Mouse (Mus musculus) liver, adult 2 months (tissue): ENCODE results near the gene Hmces. TPM values are rescaled to one million over a fixed set of nuclear protein-coding genes. Genes with fewer than 3 reads are reported as not detected.
"Not testable (repeated sequence)": the region's sequence is repeated elsewhere in the genome, so short reads cannot be mapped to it uniquely, and the experiment has no call there.

Source experiments
- DNase-seq: peaks from one replicate; pipeline ENCODE4 v3.0.0-alpha.2; 2011; ENCODE audit warnings: low read depth, low spot score; ENCODE audit errors: extremely low read depth
- H3K27ac ChIP-seq: fragments of 200-500 bp; replicated peaks from 2 replicates; pipeline ENCODE4 v1.5.1; 2012; ENCODE audit warnings: low read depth, mild to moderate bottlenecking, control low read depth, inconsistent platforms, low read length; ENCODE audit not compliant: insufficient read depth
- H3K27me3 ChIP-seq: fragments of 200-500 bp; 2 replicates; pipeline ENCODE4 v1.6.1; 2012; ENCODE audit warnings: mild to moderate bottlenecking, moderate library complexity, low read length, inconsistent platforms; ENCODE audit not compliant: control insufficient read depth, insufficient read depth
- H3K36me3 ChIP-seq: fragments of 200-500 bp; 2 replicates; pipeline ENCODE4 v1.6.1; 2012; ENCODE audit warnings: low read length, inconsistent platforms; ENCODE audit not compliant: control insufficient read depth, insufficient read depth
- H3K4me1 ChIP-seq: fragments of 200-500 bp; 2 replicates; pipeline ENCODE4 v1.6.1; 2011; ENCODE audit warnings: low read length; ENCODE audit not compliant: control insufficient read depth, insufficient read depth
- H3K4me3 ChIP-seq: fragments of 200-500 bp; 2 replicates; pipeline ENCODE4 v1.5.1; 2011; ENCODE audit warnings: low read depth, mild to moderate bottlenecking, control low read depth, low read length, moderate library complexity; ENCODE audit not compliant: insufficient read depth
- H3K79me2 ChIP-seq: fragments of 200-500 bp; 2 replicates; pipeline ENCODE4 v1.6.1; 2012; ENCODE audit warnings: inconsistent platforms, mild to moderate bottlenecking, low read length, moderate library complexity; ENCODE audit not compliant: control insufficient read depth, insufficient read depth
- H3K9ac ChIP-seq: fragments of 200-500 bp; 2 replicates; pipeline ENCODE4 v1.6.1; 2012; ENCODE audit warnings: low read depth, mild to moderate bottlenecking, control low read depth, inconsistent platforms, low read length
- CTCF ChIP-seq: fragments of 200-500 bp; IDR thresholded peaks from 2 replicates; pipeline ENCODE4 v1.5.1; 2011; ENCODE audit warnings: low read depth, low read length, control low read depth
- POLR2A ChIP-seq: fragments of 200-500 bp; IDR thresholded peaks from 2 replicates; pipeline ENCODE4 v1.6.1; 2011; ENCODE audit warnings: low read length, control low read depth; ENCODE audit not compliant: insufficient read depth; ENCODE audit errors: extremely low read depth
- whole genome bisulfite sequencing: fragments of 180-500 bp; shearing (Covaris S2); methylation state at CpG from one replicate; pipeline ENCODE4 v1.1.7; 2018; 5-methylcytosine and 5-hydroxymethylcytosine counted together
- polyA plus RNA-seq: library from polyadenylated mRNA; depleted of rRNA; stranded (reverse); fragments of >200 nt; gene quantifications from 2 replicates; pipeline ENCODE4 v1.2.3, GENCODE M21; 2012
- total RNA-seq: library from RNA; depleted of rRNA; stranded (reverse); fragments of >200 nt; gene quantifications from 2 replicates; pipeline ENCODE4 v1.2.3, GENCODE M21; 2014

The Hmces gene
- total and polyA plus RNA-seq, 2 experiments: 6.5 to 9.6 TPM

DNA sequence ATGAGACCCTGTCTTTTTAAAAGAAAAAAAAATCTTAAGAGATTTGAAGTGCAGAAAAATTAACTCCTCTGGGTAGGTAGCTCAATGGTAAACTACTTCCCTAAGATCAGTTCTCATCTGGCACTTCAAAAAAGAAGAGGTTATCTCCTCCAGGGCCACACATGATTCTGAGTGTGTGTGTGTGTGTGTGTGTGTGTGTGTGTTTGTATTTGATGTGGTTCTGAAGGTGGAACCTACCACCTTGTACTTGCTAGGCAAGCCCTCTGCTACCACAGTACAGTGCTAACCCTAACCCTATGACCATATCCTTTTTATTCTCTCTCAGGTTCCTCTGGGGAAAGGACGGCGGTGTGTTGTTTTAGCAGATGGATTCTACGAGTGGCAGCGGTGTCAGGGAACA is 7.5 kb downstream of the Hmces start:
- WGBS: over 99% methylated on average over 4 of the region's 4 CpGs
- TF ChIP-seq CTCF (no peak), POLR2A (no peak)
- H3K9ac ChIP-seq: no peak overlapping the region
- peaks cover 51% of the 10 kb centered on the region for H3K36me3 ChIP-seq
- peaks cover 6% of the 10 kb centered on the region; the same call in 1 of the 2 replicates for H3K4me1 ChIP-seq
- no peaks in the 10 kb centered on the region; the same call in 1 of the 2 replicates for H3K79me2 ChIP-seq
- DNase-seq: no peak
- no peak overlapping the region for H3K27ac ChIP-seq
- no peak overlapping the region for H3K4me3 ChIP-seq
- H3K27me3 ChIP-seq: no peaks in the 10 kb centered on the region

DNA sequence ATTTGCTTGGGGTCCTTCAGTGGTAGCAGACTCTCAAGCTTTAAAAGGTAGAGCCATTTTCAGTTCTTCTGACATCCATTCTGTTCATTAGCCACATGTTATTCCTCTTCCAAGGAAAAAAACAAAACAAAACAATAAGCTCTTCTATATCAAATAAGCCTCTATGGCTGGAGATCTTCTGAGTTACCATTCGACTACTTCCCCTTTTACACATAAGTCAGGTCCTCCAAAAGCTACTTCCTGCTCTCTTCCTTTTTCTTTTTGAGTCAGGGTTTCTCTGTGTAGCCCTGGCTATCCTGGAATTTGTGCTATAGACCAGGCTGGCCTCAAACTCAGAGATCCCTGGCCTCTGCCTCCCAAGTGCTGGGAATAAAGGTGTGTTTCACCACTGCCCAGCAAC is 9.9 kb downstream of the Hmces start:
- Histone ChIP-seq H3K4me1 (peaks cover 4% of the 10 kb centered on the region; the same call in 1 of the 2 replicates), H3K27me3 (no peaks in the 10 kb centered on the region), H3K27ac (no peak overlapping the region), H3K9ac (no peak overlapping the region), H3K4me3 (no peak overlapping the region), H3K79me2 (no peaks in the 10 kb centered on the region; the same call in 1 of the 2 replicates), H3K36me3 (peaks cover 51% of the 10 kb centered on the region)
- TF ChIP-seq POLR2A (no peak), CTCF (no peak)
- WGBS: 78% methylated on average over 1 of the region's 1 CpGs
- no peak for DNase-seq

DNA sequence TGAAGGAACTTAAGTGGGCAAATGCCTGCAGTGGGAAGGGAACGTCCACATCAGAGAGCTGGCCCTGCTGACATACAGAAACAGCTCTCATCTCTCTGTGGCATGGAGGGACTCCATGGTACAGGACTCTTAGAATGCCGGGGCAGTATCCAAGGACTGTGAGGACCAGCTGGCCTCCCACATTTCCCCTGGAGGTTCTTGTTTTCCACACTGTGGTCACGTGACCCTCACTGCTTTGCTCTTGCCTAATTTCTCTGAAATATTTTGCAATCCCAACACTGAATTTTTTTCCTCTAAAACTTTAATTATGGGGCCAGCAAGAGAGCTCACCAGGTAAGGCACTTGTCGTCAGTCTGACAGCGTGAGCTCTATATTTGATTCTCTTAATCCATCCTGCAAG is 21.3 kb downstream of the Hmces start:
- no peaks in the 10 kb centered on the region; the same call in 1 of the 2 replicates for H3K79me2 ChIP-seq
- H3K4me3 ChIP-seq: no peak overlapping the region
- 39% methylated on average over 5 of the region's 5 CpGs for WGBS
- no peaks in the 10 kb centered on the region for H3K27me3 ChIP-seq
- H3K9ac ChIP-seq: no peak overlapping the region
- H3K36me3 ChIP-seq: peaks cover 20% of the 10 kb centered on the region
- DNase-seq: peak; percentile 76
- no peak overlapping the region for H3K27ac ChIP-seq
- H3K4me1 ChIP-seq: peaks cover 5% of the 10 kb centered on the region; the same call in 1 of the 2 replicates
- TF ChIP-seq CTCF (no peak), POLR2A (no peak)

GRCm38 (mm10) chr6:87937178-87937788 is 23.5 kb downstream of the Hmces start:
- no peak for DNase-seq
- Histone ChIP-seq H3K9ac (no peak overlapping the region), H3K27ac (no peak overlapping the region), H3K4me1 (peaks cover 5% of the 10 kb centered on the region; the same call in 1 of the 2 replicates), H3K4me3 (no peak overlapping the region), H3K27me3 (no peaks in the 10 kb centered on the region), H3K36me3 (peaks cover 13% of the 10 kb centered on the region; the same call in 1 of the 2 replicates), H3K79me2 (no peaks in the 10 kb centered on the region)
- TF ChIP-seq POLR2A: no peak
- no peak for TF ChIP-seq CTCF
- WGBS: 77% methylated on average over 19 of the region's 19 CpGs

- no peak overlapping the region for H3K27ac ChIP-seq
- WGBS: 96% methylated on average over 3 of the region's 3 CpGs
- no peak overlapping the region for H3K9ac ChIP-seq
- TF ChIP-seq POLR2A (no peak), CTCF (no peak)
- no peaks in the 10 kb centered on the region for H3K79me2 ChIP-seq
- H3K4me3 ChIP-seq: no peak overlapping the region
- DNase-seq: no peak
- H3K27me3 ChIP-seq: no peaks in the 10 kb centered on the region
- peaks cover 5% of the 10 kb centered on the region; the same call in 1 of the 2 replicates for H3K4me1 ChIP-seq
- H3K36me3 ChIP-seq: peaks cover 8% of the 10 kb centered on the region; the same call in 1 of the 2 replicates
Measured at GRCm38 (mm10) chr6:87938941-87939340, 25.2 kb downstream of the Hmces start.

- no peaks in the 10 kb centered on the region for H3K4me1 ChIP-seq
- 83% methylated on average over 7 of the region's 7 CpGs for WGBS
- TF ChIP-seq POLR2A (no peak), CTCF (no peak)
- DNase-seq: no peak
- H3K4me3 ChIP-seq: no peak overlapping the region
- H3K79me2 ChIP-seq: no peaks in the 10 kb centered on the region
- H3K9ac ChIP-seq: no peak overlapping the region
- H3K27ac ChIP-seq: no peak overlapping the region
- H3K36me3 ChIP-seq: no peaks in the 10 kb centered on the region
- H3K27me3 ChIP-seq: no peaks in the 10 kb centered on the region
Measured at GRCm38 (mm10) chr6:87942179-87942578, 28.4 kb downstream of the Hmces start.

GRCm38 (mm10) chr6:87962457-87962856 is 48.7 kb downstream of the Hmces start:
- H3K79me2 ChIP-seq, DNase-seq, H3K27me3 ChIP-seq, H3K9ac ChIP-seq, H3K4me1 ChIP-seq, H3K27ac ChIP-seq, H3K4me3 ChIP-seq, H3K36me3 ChIP-seq: not testable (repeated sequence)
- WGBS: 73% methylated on average over 4 of the region's 4 CpGs
